Mouse (Mus musculus): ENCODE data around the gene Sox2. TPM values are rescaled to one million over a fixed set of nuclear protein-coding genes. Genes with fewer than 3 reads are reported as not detected.

Gene Sox2
- total RNA-seq, 2 experiments from 2014 or later = 43.8 to 46.5 TPM

GRCm38 (mm10) chr3:34658241-34658965, 8.2 kb downstream of the Sox2 start:
- no peak for DNase-seq (ENCODE audit: low spot score in 2 of 2)

GRCm38 (mm10) chr3:34658966-34659535, 8.8 kb downstream of the Sox2 start:
- DNase-seq (ENCODE audit: low spot score in 2 of 2) = no peak

GRCm38 (mm10) chr3:34659861-34660260, 9.7 kb downstream of the Sox2 start:
- DNase-seq (ENCODE audit: low spot score in 2 of 2) = no peak

- no peak for DNase-seq (ENCODE audit: low spot score in 2 of 2)
These were observed 10.5 kb downstream of the Sox2 start for GRCm38 (mm10) chr3:34660542-34661290.

GRCm38 (mm10) chr3:34661341-34662007, 11.3 kb downstream of the Sox2 start:
- no peak for DNase-seq (ENCODE audit: low spot score in 2 of 2)

GRCm38 (mm10) chr3:34662008-34662711, 12.0 kb downstream of the Sox2 start:
- DNase-seq (ENCODE audit: low spot score in 2 of 2) = no peak

GRCm38 (mm10) chr3:34662712-34663655, 12.8 kb downstream of the Sox2 start:
- DNase-seq (ENCODE audit: low spot score in 2 of 2) = no peak

GRCm38 (mm10) chr3:34663701-34664635, 13.8 kb downstream of the Sox2 start:
- DNase-seq (ENCODE audit: low spot score in 2 of 2) = no peak

GRCm38 (mm10) chr3:34664636-34665531, 14.7 kb downstream of the Sox2 start:
- no peak for DNase-seq (ENCODE audit: low spot score in 2 of 2)

- no peak for DNase-seq (ENCODE audit: low spot score in 2 of 2)
These were observed 15.8 kb downstream of the Sox2 start for GRCm38 (mm10) chr3:34665751-34666665.

GRCm38 (mm10) chr3:34667180-34667579, 17.0 kb downstream of the Sox2 start:
- no peak for DNase-seq (ENCODE audit: low spot score in 2 of 2)

GRCm38 (mm10) chr3:34667881-34668817, 17.9 kb downstream of the Sox2 start:
- DNase-seq (ENCODE audit: low spot score in 2 of 2) = no peak

- DNase-seq (ENCODE audit: low spot score in 2 of 2) = no peak
These were observed 20.9 kb downstream of the Sox2 start for GRCm38 (mm10) chr3:34671024-34671660.

GRCm38 (mm10) chr3:34678840-34679239, 28.6 kb downstream of the Sox2 start:
- no peak for DNase-seq (ENCODE audit: low spot score in 2 of 2)

GRCm38 (mm10) chr3:34679439-34679838, 29.2 kb downstream of the Sox2 start:
- DNase-seq (ENCODE audit: low spot score in 2 of 2) = no peak

All from left cerebral cortex, adult 18-20 months (tissue).